13 mouse cellular contexts compared by ENCODE assay signal in genomic region chr9:102990306-102991133, GRCm38 (mm10). TPM values are rescaled to one million over a fixed set of nuclear protein-coding genes. Genes with fewer than 3 reads are reported as not detected.
DNase-seq lines count a peak whose midpoint lies in the region; ATAC-seq and TF ChIP-seq lines count a peak whose summit lies in the region.
"Had no signal": no experiment of that assay in that cellular context is flagged by ENCODE, and none has a peak within 500 bp of the region (broad histone marks: within the 10 kb centered on the region; RNA-seq: fewer than 3 reads in every experiment).

No protein-coding gene starts in this region.

- H3K79me2 ChIP-seq in liver, adult 2 months (ENCODE audit: control insufficient read depth, insufficient read depth, low read length) = no peaks in the 10 kb centered on the region

- no peak overlapping the region for H3K4me2 ChIP-seq in liver, embryonic 12.5 days
- H3K4me2 ChIP-seq in hindbrain, embryonic 13.5 days = no peak overlapping the region
- no peak overlapping the region for H3K4me2 ChIP-seq in midbrain, embryonic 16.5 days (ENCODE audit: low read length)
- H3K4me2 ChIP-seq: heart, embryonic 12.5 days had no signal

- no peak overlapping the region for H3K4me3 ChIP-seq in liver, adult 2 months (ENCODE audit: insufficient read depth, low read depth, low read length)
- H3K4me3 ChIP-seq in liver, embryonic 12.5 days = no peak overlapping the region
- no peak overlapping the region for H3K4me3 ChIP-seq in cortical plate, adult 2 months (ENCODE audit: insufficient read depth, low read length)
- no peak overlapping the region for H3K4me3 ChIP-seq in hindbrain, embryonic 13.5 days
- H3K4me3 ChIP-seq in midbrain, embryonic 16.5 days (ENCODE audit: low read depth, low read length) = no peak overlapping the region
- H3K4me3 ChIP-seq: heart, embryonic 12.5 days had no signal

- H3K36me3 ChIP-seq in liver, adult 2 months (ENCODE audit: control insufficient read depth, insufficient read depth, low read length) = no peaks in the 10 kb centered on the region
- no peaks in the 10 kb centered on the region for H3K36me3 ChIP-seq in liver, embryonic 12.5 days
- H3K36me3 ChIP-seq in hindbrain, embryonic 13.5 days = no peaks in the 10 kb centered on the region
- H3K36me3 ChIP-seq in midbrain, embryonic 16.5 days (ENCODE audit: control insufficient read depth, insufficient read depth, low read length) = no peaks in the 10 kb centered on the region
- H3K36me3 ChIP-seq: heart, embryonic 12.5 days had no signal

- no peak for TF ChIP-seq POLR2A in liver, adult 2 months (IDR thresholded peaks at IDR 0.05; ENCODE audit: extremely low read depth, insufficient read depth, low read length)
- no peak for TF ChIP-seq POLR2A in cortical plate, adult 2 months (IDR thresholded peaks at IDR 0.05; ENCODE audit: extremely low read depth, insufficient read depth, low read length)

- peak; percentile 55 for DNase-seq in liver, adult 2 months (ENCODE audit: extremely low read depth, low read depth, low spot score)
- no peak for DNase-seq in frontal cortex, postnatal 25 days (ENCODE audit: low spot score in 2 of 2)
- no peak for DNase-seq in adrenal gland, postnatal 10 days
- no peak for DNase-seq in testis, postnatal 14 days (ENCODE audit: low spot score)
- DNase-seq: cerebellum, adult 9-10 months; kidney, adult 8-10 months; thymus, postnatal 4 days had no signal

- no peaks in the 10 kb centered on the region for H3K27me3 ChIP-seq in liver, adult 2 months (ENCODE audit: control insufficient read depth, insufficient read depth, low read length)
- H3K27me3 ChIP-seq in liver, embryonic 12.5 days (replicated peaks) = no peaks in the 10 kb centered on the region
- H3K27me3 ChIP-seq in hindbrain, embryonic 13.5 days = no peaks in the 10 kb centered on the region
- no peaks in the 10 kb centered on the region for H3K27me3 ChIP-seq in midbrain, embryonic 16.5 days (ENCODE audit: control insufficient read depth, insufficient read depth, low read depth, low read length)
- H3K27me3 ChIP-seq: heart, embryonic 12.5 days had no signal

- ATAC-seq in liver, embryonic 12.5 days = no peak
- ATAC-seq in hindbrain, embryonic 13.5 days (ENCODE audit: low FRiP score) = peak; percentile 66; the same call in 1 of the 2 replicates
- ATAC-seq in midbrain, embryonic 16.5 days = peak; percentile 74; the same call in 1 of the 2 replicates

- WGBS in liver, adult 2 months = 34% methylated on average over 6 of the region's 6 CpGs
- 42% methylated on average over 6 of the region's 6 CpGs for WGBS in liver, embryonic 12.5 days (ENCODE audit: insufficient replicate concordance)
- 50% methylated on average over 6 of the region's 6 CpGs for WGBS in hindbrain, embryonic 13.5 days
- WGBS in midbrain, embryonic 16.5 days = 53% methylated on average over 6 of the region's 6 CpGs

- H3K9me3 ChIP-seq in liver, embryonic 12.5 days (replicated peaks) = no peaks in the 10 kb centered on the region
- H3K9me3 ChIP-seq in hindbrain, embryonic 13.5 days = no peaks in the 10 kb centered on the region
- no peaks in the 10 kb centered on the region for H3K9me3 ChIP-seq in midbrain, embryonic 16.5 days (replicated peaks; ENCODE audit: control insufficient read depth, low read length, poor library complexity, severe bottlenecking)

- no peak overlapping the region for H3K9ac ChIP-seq in liver, adult 2 months (ENCODE audit: low read depth, low read length)
- H3K9ac ChIP-seq in liver, embryonic 12.5 days = no peak overlapping the region
- no peak overlapping the region for H3K9ac ChIP-seq in hindbrain, embryonic 13.5 days
- H3K9ac ChIP-seq in midbrain, embryonic 16.5 days (ENCODE audit: low read depth, low read length) = no peak overlapping the region
- H3K9ac ChIP-seq: heart, embryonic 12.5 days had no signal

- H3K4me1 ChIP-seq in liver, adult 2 months (ENCODE audit: control insufficient read depth, insufficient read depth, low read length) = peaks cover 9% of the 10 kb centered on the region
- H3K4me1 ChIP-seq in liver, embryonic 12.5 days = no peaks in the 10 kb centered on the region
- H3K4me1 ChIP-seq in cortical plate, adult 2 months (ENCODE audit: control insufficient read depth, insufficient read depth, low read length) = no peaks in the 10 kb centered on the region
- peaks cover 29% of the 10 kb centered on the region for H3K4me1 ChIP-seq in hindbrain, embryonic 13.5 days (replicated peaks)
- peaks cover 27% of the 10 kb centered on the region for H3K4me1 ChIP-seq in midbrain, embryonic 16.5 days (ENCODE audit: control insufficient read depth, insufficient read depth, low read length)

- H3K27ac ChIP-seq in liver, adult 2 months (replicated peaks; ENCODE audit: insufficient read depth, low read depth, low read length) = no peak overlapping the region
- no peak overlapping the region for H3K27ac ChIP-seq in liver, embryonic 12.5 days
- no peak overlapping the region for H3K27ac ChIP-seq in cortical plate, adult 2 months (ENCODE audit: insufficient read depth, low read length)
- peak overlapping the region; percentile 52 for H3K27ac ChIP-seq in hindbrain, embryonic 13.5 days
- peak overlapping the region; percentile 38 for H3K27ac ChIP-seq in midbrain, embryonic 16.5 days (ENCODE audit: low read length)

- TF ChIP-seq CTCF in liver, adult 2 months (IDR thresholded peaks at IDR 0.05; ENCODE audit: low read depth, low read length) = peak; percentile 36
- TF ChIP-seq CTCF in cortical plate, adult 2 months (IDR thresholded peaks at IDR 0.05; ENCODE audit: extremely low read depth, insufficient read depth, low read length) = 0 out of 2 replicates have a peak, but pooled peaks have one; percentile 7

RNA-seq across cellular contexts. Expression of gene Slco2a1, which starts 2.0 kb away (rescaled TPM):
- 8.9 and 20.7 TPM in 2 replicates for total RNA-seq in liver, adult 2 months (2014; rRNA removed)
- polyA plus RNA-seq in liver, adult 2 months (2012; rRNA removed) = 43.1 and 55.5 TPM in 2 replicates
- polyA plus RNA-seq in liver, embryonic 12.5 days (2016; fragmentation: Nextera tagmentation; extraction: Ambion mirVana) = 1.6 and 1.7 TPM in 2 replicates
- 0.54 and 0.70 TPM in 2 replicates for polyA plus RNA-seq in cortical plate, adult 2 months (2012; rRNA removed)
- polyA plus RNA-seq in hindbrain, embryonic 13.5 days (2015; fragmentation: Nextera tagmentation; extraction: Ambion mirVana) = 1.1 and 1.2 TPM in 2 replicates
- 2.6 and 4.3 TPM in 2 replicates for polyA plus RNA-seq in midbrain, embryonic 16.5 days (2015; fragmentation: Nextera tagmentation; extraction: Ambion mirVana)
- 1 to 10 TPM; 7.4 to 9.3 TPM for total RNA-seq in adrenal gland, postnatal 10 days (2021)
- total RNA-seq: neutrophil, adult 5-6 weeks had no signal

Comparison
In these comparisons a context has a peak if more than half of its experiments do, and no peak if none do; other contexts are left out.
1. H3K27ac ChIP-seq: peak in hindbrain, embryonic 13.5 days (single experiment) and midbrain, embryonic 16.5 days (single experiment); none in liver, adult 2 months (single experiment), liver, embryonic 12.5 days (single experiment) and cortical plate, adult 2 months (single experiment).